Mouse (Mus musculus): ENCODE results near the gene Itgb6.

Itgb6 gene

GRCm38 (mm10) chr2:60682554-60682953 is 39.9 kb downstream of the Itgb6 start:
- no peak for DNase-seq (ENCODE audit: inconsistent age in 2 of 2, low spot score in 1 of 2)

GRCm38 (mm10) chr2:60674413-60674812 is 48.0 kb downstream of the Itgb6 start:
- DNase-seq (ENCODE audit: inconsistent age in 2 of 2, low spot score in 1 of 2): no peak

GRCm38 (mm10) chr2:60672973-60673954 is 49.2 kb downstream of the Itgb6 start:
- DNase-seq (ENCODE audit: inconsistent age in 2 of 2, low spot score in 1 of 2): no peak

- no peak for DNase-seq (ENCODE audit: inconsistent age in 2 of 2, low spot score in 1 of 2)
These were observed 51.2 kb downstream of the Itgb6 start for GRCm38 (mm10) chr2:60671215-60671614.

GRCm38 (mm10) chr2:60663071-60663470 is 59.4 kb downstream of the Itgb6 start:
- peak in 1 of 2 experiments; percentile 26 for DNase-seq (ENCODE audit: inconsistent age in 2 of 2, low spot score in 1 of 2)

- peak; percentile 8 to 58 for DNase-seq (ENCODE audit: inconsistent age in 2 of 2, low spot score in 1 of 2)
These were observed 62.5 kb downstream of the Itgb6 start for GRCm38 (mm10) chr2:60659993-60660392.

- no peak for DNase-seq (ENCODE audit: inconsistent age in 2 of 2, low spot score in 1 of 2)
These were observed 63.5 kb downstream of the Itgb6 start for GRCm38 (mm10) chr2:60658992-60659391.

- DNase-seq (ENCODE audit: inconsistent age in 2 of 2, low spot score in 1 of 2): no peak
These were observed 67.6 kb downstream of the Itgb6 start for GRCm38 (mm10) chr2:60654828-60655227.

- no peak for DNase-seq (ENCODE audit: inconsistent age in 2 of 2, low spot score in 1 of 2)
These were observed 72.3 kb downstream of the Itgb6 start for GRCm38 (mm10) chr2:60650155-60650554.

- DNase-seq (ENCODE audit: inconsistent age in 2 of 2, low spot score in 1 of 2): no peak
These were observed 74.8 kb downstream of the Itgb6 start for GRCm38 (mm10) chr2:60647650-60648049.

- DNase-seq (ENCODE audit: inconsistent age in 2 of 2, low spot score in 1 of 2): no peak
These were observed 75.9 kb downstream of the Itgb6 start for GRCm38 (mm10) chr2:60646583-60646982.

GRCm38 (mm10) chr2:60643406-60643805 is 79.0 kb downstream of the Itgb6 start:
- DNase-seq (ENCODE audit: inconsistent age in 2 of 2, low spot score in 1 of 2): no peak

GRCm38 (mm10) chr2:60642606-60643005 is 79.8 kb downstream of the Itgb6 start:
- no peak for DNase-seq (ENCODE audit: inconsistent age in 2 of 2, low spot score in 1 of 2)

GRCm38 (mm10) chr2:60640342-60640672 is 82.1 kb downstream of the Itgb6 start:
- no peak for DNase-seq (ENCODE audit: inconsistent age in 2 of 2, low spot score in 1 of 2)

GRCm38 (mm10) chr2:60639617-60640341 is 82.7 kb downstream of the Itgb6 start:
- DNase-seq (ENCODE audit: inconsistent age in 2 of 2, low spot score in 1 of 2): no peak

GRCm38 (mm10) chr2:60636910-60637761 is 85.3 kb downstream of the Itgb6 start:
- DNase-seq (ENCODE audit: inconsistent age in 2 of 2, low spot score in 1 of 2): no peak

- DNase-seq (ENCODE audit: inconsistent age in 2 of 2, low spot score in 1 of 2): no peak
These were observed 86.0 kb downstream of the Itgb6 start for GRCm38 (mm10) chr2:60636481-60636880.

GRCm38 (mm10) chr2:60636038-60636437 is 86.4 kb downstream of the Itgb6 start:
- DNase-seq (ENCODE audit: inconsistent age in 2 of 2, low spot score in 1 of 2): no peak

- DNase-seq (ENCODE audit: inconsistent age in 2 of 2, low spot score in 1 of 2): no peak
These were observed 89.7 kb downstream of the Itgb6 start for GRCm38 (mm10) chr2:60632791-60633190.

GRCm38 (mm10) chr2:60630304-60630703 is 92.1 kb downstream of the Itgb6 start:
- no peak for DNase-seq (ENCODE audit: inconsistent age in 2 of 2, low spot score in 1 of 2)

- DNase-seq (ENCODE audit: inconsistent age in 2 of 2, low spot score in 1 of 2): no peak
These were observed 94.5 kb downstream of the Itgb6 start for GRCm38 (mm10) chr2:60627952-60628351.
